Mouse (Mus musculus): Measurements from ENCODE around the gene Ssh3. TPM values are rescaled to one million over a fixed set of nuclear protein-coding genes. Genes with fewer than 3 reads are reported as not detected.

Gene Ssh3
- 2.3 and 3.6 TPM in 2 replicates for polyA plus RNA-seq (2014; fragmentation: Nextera tagmentation; extraction: Ambion mirVana)

DNA sequence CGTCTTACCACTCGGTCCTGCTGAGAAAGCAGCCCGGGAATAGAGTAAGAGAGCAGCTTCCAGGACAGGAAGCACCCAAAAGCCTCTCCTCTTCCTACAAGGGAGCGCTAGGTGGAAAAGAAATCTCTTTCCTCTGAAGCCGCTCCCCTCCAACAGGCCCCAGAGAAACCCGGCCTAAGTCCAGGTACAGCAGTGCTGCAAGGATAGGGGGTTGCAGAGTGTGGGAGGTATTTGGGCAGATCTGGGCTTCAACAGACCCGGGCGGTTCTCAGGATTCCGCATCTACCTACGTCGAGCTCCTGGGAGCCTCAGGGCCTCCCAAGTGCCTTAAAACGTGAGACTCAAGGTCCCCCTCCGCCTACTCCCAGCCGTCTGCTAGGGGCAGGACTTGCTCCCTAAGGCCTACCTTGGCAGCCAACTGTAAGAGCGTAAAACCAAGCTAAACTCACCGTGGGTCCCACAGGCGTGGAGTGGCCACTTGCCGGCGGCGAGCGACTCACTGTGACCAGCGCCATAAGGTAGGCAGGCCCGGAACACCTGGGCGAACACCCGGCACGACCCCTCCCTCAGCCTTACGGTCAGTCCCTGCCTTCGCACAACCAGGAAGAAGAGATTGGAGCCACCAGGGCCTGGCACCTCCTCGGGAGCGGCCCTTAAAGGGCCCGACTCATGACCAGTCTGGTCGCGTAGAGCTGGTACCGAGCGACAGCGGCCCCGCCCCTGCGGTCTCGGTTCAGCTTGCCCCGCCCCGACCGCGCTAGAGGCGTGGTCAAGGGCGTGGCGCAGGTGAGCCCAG is at the start of gene Ssh3:
Ssh3 (minus strand) TSS at position 615 of the 796 bp plus-strand sequence.
- Histone ChIP-seq H3K4me2 (ENCODE audit: low read depth) (peak within 1 kb of the TSS; percentile 43), H3K4me1 (ENCODE audit: control insufficient read depth, insufficient read depth, low read length) (peaks cover 4% of the 10 kb centered on the region), H3K27ac (ENCODE audit: low read depth, low read length) (no peak within 1 kb of the TSS), H3K36me3 (ENCODE audit: control insufficient read depth, insufficient read depth, low read length) (no peaks in the 10 kb centered on the region), H3K27me3 (ENCODE audit: control insufficient read depth, insufficient read depth, low read length) (peaks cover 17% of the 10 kb centered on the region), H3K4me3 (ENCODE audit: low read depth, low read length) (peak within 1 kb of the TSS; percentile 29), H3K9me3 (ENCODE audit: control insufficient read depth, low read length) (no peaks in the 10 kb centered on the region), H3K9ac (ENCODE audit: low read length) (no peak within 1 kb of the TSS)
- DNase-seq (ENCODE audit: low spot score), result peak; percentile 27
- WGBS, result 6% methylated on average over 46 of the region's 46 CpGs
- no peak for ATAC-seq (ENCODE audit: insufficient read depth, low FRiP score, low TSS enrichment)

DNA sequence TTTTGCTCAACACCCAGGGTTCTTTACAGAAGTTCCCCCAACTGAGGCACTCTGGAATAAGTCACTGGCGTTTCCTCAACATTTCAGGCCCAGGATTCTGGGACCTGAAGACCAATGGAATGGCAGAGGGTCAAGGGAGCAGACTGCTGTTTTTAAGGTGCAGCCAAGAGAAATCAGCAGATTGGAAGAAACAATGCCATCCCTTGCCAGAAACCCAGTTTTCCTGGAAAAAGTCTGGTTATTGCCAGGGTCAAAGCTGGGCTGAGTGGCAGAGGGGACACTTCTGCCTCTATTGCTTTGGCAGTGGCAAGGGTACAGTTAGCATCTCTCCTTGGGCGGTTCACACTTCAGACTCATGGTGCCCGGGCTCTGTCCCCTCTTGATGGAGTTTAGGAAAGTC is 48.2 kb upstream of the Ssh3 start:
- H3K4me1 ChIP-seq (ENCODE audit: control insufficient read depth, insufficient read depth, low read length), result no peaks in the 10 kb centered on the region
- no peak overlapping the region for H3K4me3 ChIP-seq (ENCODE audit: low read depth, low read length)
- no peaks in the 10 kb centered on the region for H3K9me3 ChIP-seq (ENCODE audit: control insufficient read depth, low read length)
- H3K4me2 ChIP-seq (ENCODE audit: low read depth), result no peak overlapping the region
- no peak for DNase-seq (ENCODE audit: low spot score)
- 92% methylated on average over 3 of the region's 3 CpGs for WGBS
- H3K27me3 ChIP-seq (ENCODE audit: control insufficient read depth, insufficient read depth, low read length), result no peaks in the 10 kb centered on the region
- no peak for ATAC-seq (ENCODE audit: insufficient read depth, low FRiP score, low TSS enrichment)
- no peak overlapping the region for H3K9ac ChIP-seq (ENCODE audit: low read length)
- no peak overlapping the region for H3K27ac ChIP-seq (ENCODE audit: low read depth, low read length)
- peaks cover 32% of the 10 kb centered on the region for H3K36me3 ChIP-seq (ENCODE audit: control insufficient read depth, insufficient read depth, low read length)

DNA sequence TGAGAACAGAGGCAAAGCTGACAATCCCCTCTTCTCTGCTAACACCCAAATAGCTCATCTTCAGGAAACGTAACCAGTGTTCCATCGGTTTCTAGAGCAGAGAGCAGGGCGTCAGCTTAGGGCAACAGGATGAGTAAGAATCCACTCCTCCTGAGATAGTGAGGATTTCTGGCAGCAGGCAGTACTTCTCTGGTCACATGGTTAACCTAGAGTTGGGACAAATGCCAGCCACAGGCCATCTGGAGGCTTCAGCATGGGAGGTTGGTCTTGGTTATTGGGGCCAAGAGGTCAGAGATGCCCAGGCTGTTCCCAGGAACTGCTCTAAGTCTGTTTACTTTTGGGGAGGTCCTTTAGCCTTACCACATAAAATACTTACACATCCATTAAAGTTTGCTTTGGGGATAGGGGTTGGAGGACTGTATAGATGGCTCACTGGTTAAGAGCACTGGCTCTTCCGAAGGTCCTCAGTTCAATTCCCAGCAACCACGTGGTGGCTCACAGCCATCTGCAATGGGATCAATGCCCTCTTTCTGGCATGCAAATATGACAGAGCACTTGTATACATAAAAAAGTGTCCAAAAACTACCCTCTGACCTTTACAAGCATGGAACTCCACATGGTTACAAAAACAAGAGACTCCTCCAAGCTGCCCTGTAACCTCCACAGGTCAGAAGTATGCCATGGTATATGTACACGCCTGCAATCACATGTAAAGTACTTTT is 46.4 kb upstream of the Ssh3 start:
- Histone ChIP-seq H3K9ac (ENCODE audit: low read length) (no peak overlapping the region), H3K27me3 (ENCODE audit: control insufficient read depth, insufficient read depth, low read length) (no peaks in the 10 kb centered on the region), H3K36me3 (ENCODE audit: control insufficient read depth, insufficient read depth, low read length) (peaks cover 23% of the 10 kb centered on the region), H3K4me3 (ENCODE audit: low read depth, low read length) (no peak overlapping the region), H3K9me3 (ENCODE audit: control insufficient read depth, low read length) (no peaks in the 10 kb centered on the region), H3K4me2 (ENCODE audit: low read depth) (no peak overlapping the region), H3K4me1 (ENCODE audit: control insufficient read depth, insufficient read depth, low read length) (no peaks in the 10 kb centered on the region), H3K27ac (ENCODE audit: low read depth, low read length) (no peak overlapping the region)
- 85% methylated on average over 6 of the region's 6 CpGs for WGBS
- no peak for ATAC-seq (ENCODE audit: insufficient read depth, low FRiP score, low TSS enrichment)
- no peak for DNase-seq (ENCODE audit: low spot score)

DNA sequence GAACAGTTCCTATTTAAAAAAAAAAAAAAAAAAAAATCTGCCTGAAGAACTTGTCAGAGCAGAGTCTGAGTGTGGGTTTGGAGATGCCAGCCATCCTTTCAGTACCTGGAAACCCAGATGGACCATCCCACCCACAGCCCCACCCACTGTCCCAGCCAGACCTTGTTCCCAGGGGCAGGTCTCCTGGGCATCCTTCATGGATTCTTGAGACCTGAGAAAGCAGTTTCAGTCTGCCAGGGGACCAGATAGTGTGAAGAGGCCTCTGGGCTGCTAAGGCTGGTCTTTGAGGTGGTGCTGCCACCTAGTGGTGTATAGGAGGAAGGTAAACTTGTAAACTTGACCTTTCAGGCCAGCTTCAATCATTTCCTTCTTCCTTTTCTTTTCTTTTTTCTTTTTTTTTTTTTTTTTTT is 40.8 kb upstream of the Ssh3 start:
- Histone ChIP-seq H3K27ac (ENCODE audit: low read depth, low read length) (no peak overlapping the region), H3K27me3 (ENCODE audit: control insufficient read depth, insufficient read depth, low read length) (no peaks in the 10 kb centered on the region), H3K4me2 (ENCODE audit: low read depth) (no peak overlapping the region), H3K36me3 (ENCODE audit: control insufficient read depth, insufficient read depth, low read length) (no peaks in the 10 kb centered on the region), H3K4me1 (ENCODE audit: control insufficient read depth, insufficient read depth, low read length) (peaks cover 7% of the 10 kb centered on the region), H3K4me3 (ENCODE audit: low read depth, low read length) (no peak overlapping the region), H3K9ac (ENCODE audit: low read length) (no peak overlapping the region), H3K9me3 (ENCODE audit: control insufficient read depth, low read length) (no peaks in the 10 kb centered on the region)
- ATAC-seq (ENCODE audit: insufficient read depth, low FRiP score, low TSS enrichment), result no peak
- peak; percentile 65 for DNase-seq (ENCODE audit: low spot score)

DNA sequence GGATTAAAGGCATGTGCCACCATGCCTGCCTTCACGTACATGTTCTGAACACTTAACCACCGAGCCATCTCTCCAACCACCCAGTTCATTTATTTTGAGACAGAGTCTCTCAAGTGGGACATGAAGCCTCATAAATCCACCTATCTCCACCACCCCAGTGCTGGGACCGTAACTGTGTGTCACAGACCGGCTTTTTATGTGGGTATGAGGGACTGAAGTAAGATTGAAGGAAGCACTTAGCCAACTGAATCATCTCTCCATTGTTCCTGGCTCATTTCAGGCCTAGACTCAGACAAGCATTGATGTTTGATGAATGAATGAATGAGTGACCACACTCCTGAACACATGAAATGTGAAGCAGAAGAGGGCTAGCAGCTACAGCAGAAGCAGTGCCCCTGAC is 40.3 kb upstream of the Ssh3 start:
- Histone ChIP-seq H3K9ac (ENCODE audit: low read length) (no peak overlapping the region), H3K27me3 (ENCODE audit: control insufficient read depth, insufficient read depth, low read length) (no peaks in the 10 kb centered on the region), H3K36me3 (ENCODE audit: control insufficient read depth, insufficient read depth, low read length) (no peaks in the 10 kb centered on the region), H3K4me1 (ENCODE audit: control insufficient read depth, insufficient read depth, low read length) (peaks cover 11% of the 10 kb centered on the region), H3K27ac (ENCODE audit: low read depth, low read length) (no peak overlapping the region), H3K4me3 (ENCODE audit: low read depth, low read length) (no peak overlapping the region), H3K9me3 (ENCODE audit: control insufficient read depth, low read length) (no peaks in the 10 kb centered on the region), H3K4me2 (ENCODE audit: low read depth) (no peak overlapping the region)
- no peak for DNase-seq (ENCODE audit: low spot score)
- 90% methylated on average over 4 of the region's 4 CpGs for WGBS
- ATAC-seq (ENCODE audit: insufficient read depth, low FRiP score, low TSS enrichment), result no peak

DNA sequence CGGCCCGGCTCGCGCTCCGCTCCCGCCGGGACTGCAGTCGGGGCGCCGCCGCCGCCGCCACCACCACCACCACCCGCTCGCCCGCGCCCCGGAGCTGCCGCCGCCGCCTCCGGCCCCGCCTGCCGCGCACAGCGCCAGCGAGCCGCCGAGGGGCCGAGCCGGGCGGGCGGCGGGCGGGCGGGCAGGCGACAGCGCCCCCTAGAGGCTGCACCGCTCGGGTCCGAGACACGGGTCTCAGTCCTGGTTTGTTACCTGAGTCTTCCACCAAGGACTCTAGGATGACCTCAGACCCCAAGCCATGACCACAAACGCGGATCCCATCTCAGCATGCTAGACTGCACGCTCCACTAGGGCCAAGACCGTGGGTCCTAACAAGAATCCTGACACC is 37.2 kb upstream of the Ssh3 start, which contains the start of gene Grk2:
Grk2 (minus strand) TSS at position 33 of the 388 bp plus-strand sequence.
- ATAC-seq (ENCODE audit: insufficient read depth, low FRiP score, low TSS enrichment) (peak; percentile 79), DNase-seq (ENCODE audit: low spot score) (peak; percentile 85)
- H3K9me3 ChIP-seq (ENCODE audit: control insufficient read depth, low read length), result no peaks in the 10 kb centered on the region
- H3K27ac ChIP-seq (ENCODE audit: low read depth, low read length), result peak within 1 kb of the TSS; percentile 67
- H3K4me1 ChIP-seq (ENCODE audit: control insufficient read depth, insufficient read depth, low read length), result peaks cover 25% of the 10 kb centered on the region
- H3K36me3 ChIP-seq (ENCODE audit: control insufficient read depth, insufficient read depth, low read length), result no peaks in the 10 kb centered on the region
- H3K4me3 ChIP-seq (ENCODE audit: low read depth, low read length), result peak within 1 kb of the TSS; percentile 72
- peak within 1 kb of the TSS; percentile 77 for H3K9ac ChIP-seq (ENCODE audit: low read length)
- no peaks in the 10 kb centered on the region for H3K27me3 ChIP-seq (ENCODE audit: control insufficient read depth, insufficient read depth, low read length)
- H3K4me2 ChIP-seq (ENCODE audit: low read depth), result peak within 1 kb of the TSS; percentile 94
- 0% methylated on average over 19 of the region's 46 CpGs for WGBS

DNA sequence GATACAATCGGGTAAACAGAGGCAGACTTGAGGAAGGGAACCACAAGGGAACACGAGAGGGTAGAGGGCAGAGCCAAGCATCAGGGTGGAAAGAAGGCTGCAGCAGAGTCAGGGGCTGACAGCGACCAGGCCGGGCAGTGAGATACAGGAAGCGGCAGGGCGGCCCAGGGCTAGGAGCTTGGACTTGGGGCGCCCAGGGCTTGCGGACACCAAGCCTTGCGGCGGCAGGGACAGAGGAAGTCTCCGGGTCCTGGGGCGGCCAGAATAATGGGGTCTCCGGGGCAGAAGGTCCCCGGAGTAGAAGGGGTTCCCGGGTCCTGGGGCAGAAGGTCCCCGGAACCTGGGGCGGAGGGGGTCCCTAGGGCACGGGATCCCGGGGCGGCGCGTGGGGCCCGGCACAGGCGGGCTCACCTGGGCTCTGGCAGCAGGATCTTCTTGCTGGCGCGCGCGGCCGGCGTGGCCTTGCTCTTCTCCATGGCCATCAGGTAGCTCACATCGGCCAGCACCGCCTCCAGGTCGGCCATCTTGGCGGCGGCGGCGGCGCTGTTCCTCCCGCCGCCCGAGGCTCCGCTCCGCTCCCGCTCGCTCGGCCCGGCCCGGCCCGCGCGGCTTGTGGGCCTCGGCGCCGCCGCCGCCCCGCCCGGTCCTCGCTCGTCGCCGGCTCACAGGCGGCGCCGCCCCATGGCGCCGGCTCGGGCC is 36.7 kb upstream of the Ssh3 start:
- ATAC-seq (ENCODE audit: insufficient read depth, low FRiP score, low TSS enrichment) (peak; percentile 69), DNase-seq (ENCODE audit: low spot score) (peak; percentile 65)
- peak overlapping the region; percentile 94 for H3K4me2 ChIP-seq (ENCODE audit: low read depth)
- H3K4me1 ChIP-seq (ENCODE audit: control insufficient read depth, insufficient read depth, low read length), result peaks cover 28% of the 10 kb centered on the region
- H3K4me3 ChIP-seq (ENCODE audit: low read depth, low read length), result peak overlapping the region; percentile 72
- H3K27me3 ChIP-seq (ENCODE audit: control insufficient read depth, insufficient read depth, low read length), result no peaks in the 10 kb centered on the region
- H3K36me3 ChIP-seq (ENCODE audit: control insufficient read depth, insufficient read depth, low read length), result no peaks in the 10 kb centered on the region
- H3K27ac ChIP-seq (ENCODE audit: low read depth, low read length), result peak overlapping the region; percentile 67
- no peaks in the 10 kb centered on the region for H3K9me3 ChIP-seq (ENCODE audit: control insufficient read depth, low read length)
- peak overlapping the region; percentile 77 for H3K9ac ChIP-seq (ENCODE audit: low read length)
- under 1% methylated on average over 32 of the region's 68 CpGs for WGBS

DNA sequence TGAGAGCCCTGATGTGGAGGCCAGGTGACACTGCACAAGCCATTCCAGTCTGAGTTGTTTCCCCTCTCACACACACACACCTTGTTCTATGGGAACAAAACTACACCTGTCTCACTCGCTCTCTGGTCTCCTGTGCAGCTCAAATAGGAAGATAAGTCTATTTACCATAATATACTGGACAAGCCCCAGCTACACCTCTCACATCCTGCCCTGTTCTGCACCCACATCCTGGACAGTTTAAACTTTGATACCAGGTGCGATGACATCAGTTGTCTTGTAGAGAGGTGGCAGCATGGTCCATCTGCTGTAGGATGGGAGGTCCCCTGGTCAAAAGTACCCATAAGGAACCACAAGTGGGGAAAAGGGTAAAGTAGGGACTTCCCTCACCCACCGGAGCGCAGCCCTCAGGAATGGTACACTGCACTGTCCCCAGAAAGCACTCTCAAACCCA is 35.9 kb upstream of the Ssh3 start:
- Histone ChIP-seq H3K36me3 (ENCODE audit: control insufficient read depth, insufficient read depth, low read length) (no peaks in the 10 kb centered on the region), H3K4me2 (ENCODE audit: low read depth) (peak overlapping the region; percentile 94), H3K4me3 (ENCODE audit: low read depth, low read length) (peak overlapping the region; percentile 72), H3K27me3 (ENCODE audit: control insufficient read depth, insufficient read depth, low read length) (no peaks in the 10 kb centered on the region), H3K9ac (ENCODE audit: low read length) (peak overlapping the region; percentile 77), H3K4me1 (ENCODE audit: control insufficient read depth, insufficient read depth, low read length) (peaks cover 31% of the 10 kb centered on the region), H3K27ac (ENCODE audit: low read depth, low read length) (no peak overlapping the region), H3K9me3 (ENCODE audit: control insufficient read depth, low read length) (no peaks in the 10 kb centered on the region)
- no peak for DNase-seq (ENCODE audit: low spot score)
- WGBS, result 71% methylated on average over 4 of the region's 4 CpGs
- no peak for ATAC-seq (ENCODE audit: insufficient read depth, low FRiP score, low TSS enrichment)

All from neural tube, embryonic 11.5 days (tissue).